Mouse (Mus musculus) MEL (cell line): ENCODE data around the gene Pms1. TPM values are rescaled to one million over a fixed set of nuclear protein-coding genes. Genes with fewer than 3 reads are reported as not detected.

Experiments used
- DNase-seq: peaks from one replicate; pipeline ENCODE4 v3.0.0; 2011; ENCODE audit warnings: low read depth, low spot score
- H3K27ac ChIP-seq: 2 replicates; pipeline ENCODE4 v1.5.1; 2012; ENCODE audit warnings: low read depth, mild to moderate bottlenecking, control low read depth, low read length, moderate library complexity; ENCODE audit not compliant: control insufficient read depth
- H3K27me3 ChIP-seq, 2 experiments: fragments of 150-350 bp in 1 of 2; sonication (generic) in 1 of 2; 2 replicates each; pipeline ENCODE4 v1.6.1; 2012; ENCODE audit warnings: low read length in 2 of 2, mild to moderate bottlenecking in 2 of 2, improper control_type of control experiment in 1 of 2, moderate library complexity in 1 of 2; ENCODE audit not compliant: insufficient read depth in 2 of 2, control insufficient read depth in 1 of 2
- H3K36me3 ChIP-seq, 2 experiments: 2 replicates each; pipeline ENCODE4 v1.6.1; 2012 to 2014; ENCODE audit warnings: low read length in 2 of 2, improper control_type of control experiment in 1 of 2, inconsistent platforms in 1 of 2, mild to moderate bottlenecking in 1 of 2; ENCODE audit not compliant: insufficient read depth in 2 of 2, control insufficient read depth in 1 of 2
- H3K4me1 ChIP-seq, 2 experiments: fragments of 150-350 bp in 1 of 2; sonication (generic) in 1 of 2; 2 replicates each; pipeline ENCODE4 v1.6.1; 2012; ENCODE audit warnings: low read length in 2 of 2, improper control_type of control experiment in 1 of 2, mild to moderate bottlenecking in 1 of 2; ENCODE audit not compliant: insufficient read depth in 2 of 2, control insufficient read depth in 1 of 2
- H3K4me3 ChIP-seq, 2 experiments: fragments of 150-350 bp in 1 of 2; sonication (generic) in 1 of 2; 2 replicates each; pipeline ENCODE4 v1.5.1; 2012; ENCODE audit warnings: low read depth in 2 of 2, low read length in 2 of 2, mild to moderate bottlenecking in 2 of 2, moderate library complexity in 2 of 2, control low read depth in 1 of 2, improper control_type of control experiment in 1 of 2; ENCODE audit not compliant: control insufficient read depth in 1 of 2, insufficient read depth in 1 of 2
- H3K79me2 ChIP-seq: 2 replicates; pipeline ENCODE4 v1.6.1; 2012; ENCODE audit warnings: mild to moderate bottlenecking, low read length, moderate library complexity; ENCODE audit not compliant: control insufficient read depth, poor library complexity, insufficient read depth
- H3K9ac ChIP-seq: 2 replicates; pipeline ENCODE4 v1.6.1; 2012; ENCODE audit warnings: low read depth, mild to moderate bottlenecking, control low read depth, low read length, moderate library complexity; ENCODE audit not compliant: control insufficient read depth, poor library complexity, severe bottlenecking
- H3K9me3 ChIP-seq: fragments of 150-350 bp; sonication (generic); replicated peaks from 2 replicates; pipeline ENCODE4 v1.6.1; 2012; ENCODE audit warnings: mild to moderate bottlenecking, low read length, improper control_type of control experiment, moderate library complexity; ENCODE audit not compliant: insufficient read depth
- CTCF ChIP-seq, 3 experiments: IDR thresholded peaks in 2 of 3; conservative IDR thresholded peaks in 1 of 3; 2 replicates each; pipeline ENCODE4 v1.5.1; 2011 to 2012; ENCODE audit warnings: low read length in 3 of 3, low read depth in 2 of 3, mild to moderate bottlenecking in 2 of 3, improper control_type of control experiment in 1 of 3, inconsistent platforms in 1 of 3, mixed read lengths in 1 of 3, moderate library complexity in 1 of 3; ENCODE audit not compliant: control insufficient read depth in 1 of 3, insufficient read depth in 1 of 3, poor library complexity in 1 of 3, severe bottlenecking in 1 of 3
- EP300 ChIP-seq, 2 experiments: IDR thresholded peaks; 2 replicates each; pipeline ENCODE4 v1.6.1; 2011; ENCODE audit warnings: improper control_type of control experiment in 2 of 2, low read length in 2 of 2, low read depth in 1 of 2, mild to moderate bottlenecking in 1 of 2
- GATA1 ChIP-seq: IDR thresholded peaks from 2 replicates; pipeline ENCODE4 v1.6.1; 2011; ENCODE audit warnings: low read depth, low read length, improper control_type of control experiment
- JUND ChIP-seq: IDR thresholded peaks from 2 replicates; pipeline ENCODE4 v1.6.1; 2011; ENCODE audit warnings: low read depth, mild to moderate bottlenecking, improper control_type of control experiment, low read length
- KAT2A ChIP-seq: conservative IDR thresholded peaks from 2 replicates; pipeline ENCODE4 v1.6.1; 2012; ENCODE audit warnings: low read depth, low read length, improper control_type of control experiment, inconsistent platforms
- MXI1 ChIP-seq: IDR thresholded peaks from 2 replicates; pipeline ENCODE4 v1.6.1; 2011; ENCODE audit warnings: mild to moderate bottlenecking, low read depth, low read length, improper control_type of control experiment
- MYB ChIP-seq: IDR thresholded peaks from 2 replicates; pipeline ENCODE4 v1.6.1; 2011; ENCODE audit warnings: mild to moderate bottlenecking, low read depth, low read length, improper control_type of control experiment
- MYC ChIP-seq: IDR thresholded peaks from 2 replicates; pipeline ENCODE4 v1.6.1; 2011; ENCODE audit warnings: low read depth, mild to moderate bottlenecking, low read length, improper control_type of control experiment, moderate library complexity
- POLR2A ChIP-seq, 2 experiments: IDR thresholded peaks; 2 replicates each; pipeline ENCODE4 v1.6.1; 2011 to 2012; ENCODE audit warnings: low read length in 2 of 2, mild to moderate bottlenecking in 2 of 2, control low read depth in 1 of 2, improper control_type of control experiment in 1 of 2, low read depth in 1 of 2, moderate library complexity in 1 of 2; ENCODE audit not compliant: control insufficient read depth in 1 of 2, insufficient read depth in 1 of 2, poor library complexity in 1 of 2
- TCF12 ChIP-seq: IDR thresholded peaks from 2 replicates; pipeline ENCODE4 v1.6.1; 2014; ENCODE audit warnings: low read depth, mild to moderate bottlenecking, inconsistent platforms, low read length, improper control_type of control experiment, moderate library complexity
- USF1 ChIP-seq: IDR thresholded peaks from 2 replicates; pipeline ENCODE4 v1.6.1; 2014; ENCODE audit warnings: low read depth, mild to moderate bottlenecking, inconsistent platforms, low read length, improper control_type of control experiment, moderate library complexity
- ZKSCAN1 ChIP-seq: IDR thresholded peaks from 2 replicates; pipeline ENCODE4 v1.6.1; 2012; ENCODE audit warnings: low read depth, mild to moderate bottlenecking, inconsistent platforms, low read length, improper control_type of control experiment, moderate library complexity
- ZMIZ1 ChIP-seq: IDR thresholded peaks from 2 replicates; pipeline ENCODE4 v1.6.1; 2012; ENCODE audit warnings: low read depth, mild to moderate bottlenecking, inconsistent platforms, low read length, improper control_type of control experiment, moderate library complexity
- polyA plus RNA-seq, 2 experiments: library from polyadenylated mRNA; stranded (reverse) in 1 of 2; unstranded in 1 of 2; fragments of >175 nt in 1 of 2; fragments of >200 nt in 1 of 2; gene quantifications; 2 replicates each; pipeline versions ENCODE4 v1.2.1 to v1.2.4; 2012; ENCODE audit warnings: low replicate concordance in 2 of 2, low read depth in 1 of 2; ENCODE audit not compliant: insufficient read length in 2 of 2, insufficient read depth in 1 of 2, missing spikeins in 1 of 2
- total RNA-seq: library from RNA; depleted of rRNA; stranded (reverse); fragments of 300-350 nt; gene quantifications from 2 replicates; pipeline ENCODE4 v1.2.3, GENCODE M21; 2012

Gene Pms1
- total and polyA plus RNA-seq, 3 experiments = 9.5 to 13.4 TPM; not detected in 1

DNA sequence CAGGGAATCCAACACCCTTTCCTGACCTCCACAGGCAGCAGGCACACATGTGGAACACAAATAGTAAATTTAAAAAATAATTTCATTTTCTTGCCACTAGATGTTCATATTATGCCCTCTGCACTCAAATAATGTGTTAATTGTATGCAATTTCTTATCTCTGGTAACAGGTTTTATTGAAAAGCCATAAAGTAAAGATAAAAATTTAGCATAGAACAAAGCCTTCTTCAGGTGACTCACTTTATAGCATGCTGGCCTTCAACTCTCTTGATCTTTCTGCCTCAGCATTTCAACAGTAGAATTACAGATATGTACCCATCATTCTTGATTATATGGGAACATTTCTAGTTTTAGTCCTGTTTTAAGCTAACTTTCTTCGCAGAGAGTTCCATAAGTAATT, 27.5 kb upstream of the Pms1 start:
- TF ChIP-seq TCF12 (peak; percentile 80), EP300 (IDR thresholded peaks at IDR 0.05; ENCODE audit: low read depth in 1 of 2, low read length in 2 of 2) (peak; percentile 61 to 69; a peak in 2 of 4 replicates), GATA1 (peak; percentile 57; the same call in 1 of the 2 replicates), USF1 (no peak)
- H3K27me3 ChIP-seq = no peaks in the 10 kb centered on the region
- no peaks in the 10 kb centered on the region for H3K79me2 ChIP-seq
- DNase-seq = peak; percentile 36
- peak overlapping the region; percentile 73 for H3K27ac ChIP-seq
- H3K9me3 ChIP-seq = no peaks in the 10 kb centered on the region
- no peak overlapping the region for H3K9ac ChIP-seq
- no peak overlapping the region for H3K4me3 ChIP-seq
- peaks cover 0 to 11% of the 10 kb centered on the region in 2 experiments; a peak in 3 of 4 replicates for H3K36me3 ChIP-seq
- H3K4me1 ChIP-seq = peaks cover 2 to 27% of the 10 kb centered on the region in 2 experiments; a peak in 2 of 4 replicates

DNA sequence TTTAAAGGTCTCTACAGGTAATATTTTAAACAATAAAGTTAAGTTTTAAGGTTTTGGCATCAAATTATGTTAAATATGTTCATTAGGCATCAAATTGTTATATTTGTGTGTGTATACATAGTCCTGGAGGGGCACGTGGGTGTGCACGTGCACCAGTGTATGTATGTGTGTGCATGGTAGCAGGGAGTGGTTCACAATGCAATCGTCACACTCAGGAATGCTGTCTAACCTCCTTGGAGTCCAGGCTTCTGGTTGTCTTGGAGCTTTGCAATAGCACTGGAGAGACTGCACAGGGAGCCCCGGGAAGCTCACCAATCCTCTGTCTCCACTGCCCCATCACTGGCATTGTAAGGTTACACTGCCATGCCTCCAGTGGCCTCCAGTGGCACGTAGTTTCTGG, 26.4 kb upstream of the Pms1 start:
- H3K79me2 ChIP-seq = no peaks in the 10 kb centered on the region
- no peak overlapping the region for H3K4me3 ChIP-seq
- peaks cover 2 to 27% of the 10 kb centered on the region in 2 experiments; a peak in 2 of 4 replicates for H3K4me1 ChIP-seq
- no peak overlapping the region for H3K27ac ChIP-seq
- peaks cover 0 to 11% of the 10 kb centered on the region in 2 experiments for H3K36me3 ChIP-seq
- TF ChIP-seq POLR2A (IDR thresholded peaks at IDR 0.05; ENCODE audit: control insufficient read depth in 1 of 2, insufficient read depth in 1 of 2, low read depth in 1 of 2, low read length in 2 of 2, poor library complexity in 1 of 2) = no peak
- TF ChIP-seq MXI1 = no peak
- TF ChIP-seq MYC = no peak
- no peak for TF ChIP-seq MYB
- TF ChIP-seq KAT2A = no peak
- TF ChIP-seq ZKSCAN1 = no peak
- no peak for TF ChIP-seq CTCF (IDR thresholded peaks at IDR 0.05 in 2 of 3, conservative IDR thresholded peaks at IDR 0.05 in 1 of 3; ENCODE audit: control insufficient read depth in 1 of 3, insufficient read depth in 1 of 3, low read depth in 2 of 3, low read length in 3 of 3, poor library complexity in 1 of 3, severe bottlenecking in 1 of 3)
- TF ChIP-seq ZMIZ1 = no peak
- TF ChIP-seq, all 39 proteins: peak for 0
- no peaks in the 10 kb centered on the region for H3K9me3 ChIP-seq
- DNase-seq = no peak
- no peak overlapping the region for H3K9ac ChIP-seq
- H3K27me3 ChIP-seq = no peaks in the 10 kb centered on the region

DNA sequence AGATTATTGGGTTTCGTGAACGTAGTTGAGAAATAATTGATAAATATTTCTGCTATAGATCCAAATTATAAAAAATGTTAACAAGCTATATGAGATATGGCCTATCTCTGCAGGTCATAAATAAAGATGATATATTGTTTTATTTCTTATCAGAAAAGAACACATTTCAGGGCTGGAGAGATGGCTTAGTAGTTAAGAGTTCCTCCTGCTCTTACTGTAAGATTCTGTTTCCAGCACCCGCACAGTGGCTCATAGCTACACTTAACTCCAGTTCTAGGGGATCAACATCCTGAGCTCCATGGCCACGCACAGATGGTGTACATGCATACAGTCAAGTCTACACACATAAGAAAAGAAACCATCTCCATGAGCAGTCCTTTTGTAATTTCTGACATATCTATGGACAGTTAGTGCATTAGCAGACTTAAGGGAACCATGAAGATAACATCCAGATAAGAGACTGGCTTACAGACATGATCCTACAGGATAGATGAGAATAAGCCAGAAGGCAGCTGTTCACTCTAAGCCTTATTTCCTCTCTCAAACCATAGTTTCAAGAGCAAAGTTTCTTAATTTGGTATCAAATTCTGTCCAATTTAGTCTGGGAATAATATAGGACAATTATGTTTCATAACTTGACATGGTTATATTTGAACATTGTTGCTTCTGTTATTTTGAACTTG, 25.0 kb upstream of the Pms1 start:
- Histone ChIP-seq H3K4me3 (no peak overlapping the region), H3K36me3 (peaks cover 0 to 11% of the 10 kb centered on the region in 2 experiments), H3K9me3 (no peaks in the 10 kb centered on the region), H3K27ac (no peak overlapping the region), H3K4me1 (peaks cover 2 to 27% of the 10 kb centered on the region in 2 experiments; a peak in 2 of 4 replicates), H3K9ac (no peak overlapping the region), H3K79me2 (no peaks in the 10 kb centered on the region)
- no peak for TF ChIP-seq JUND
- peak; percentile 63; the same call in 1 of the 2 replicates for TF ChIP-seq TCF12
- TF ChIP-seq GATA1 = peak; percentile 29; the same call in 1 of the 2 replicates
- 0 out of 4 replicates have a peak, but pooled peaks of 1 of the 2 experiments have one; percentile 22 for TF ChIP-seq EP300 (IDR thresholded peaks at IDR 0.05; ENCODE audit: low read depth in 1 of 2, low read length in 2 of 2)
- TF ChIP-seq, all 39 proteins: peak for 3
- H3K27me3 ChIP-seq = no peaks in the 10 kb centered on the region
- no peak for DNase-seq
